Mouse (Mus musculus): ENCODE data around the gene Hibadh.
A peak's percentile ranks its signal among the peaks of the same experiment; 100 is the strongest.

Hibadh gene

DNA sequence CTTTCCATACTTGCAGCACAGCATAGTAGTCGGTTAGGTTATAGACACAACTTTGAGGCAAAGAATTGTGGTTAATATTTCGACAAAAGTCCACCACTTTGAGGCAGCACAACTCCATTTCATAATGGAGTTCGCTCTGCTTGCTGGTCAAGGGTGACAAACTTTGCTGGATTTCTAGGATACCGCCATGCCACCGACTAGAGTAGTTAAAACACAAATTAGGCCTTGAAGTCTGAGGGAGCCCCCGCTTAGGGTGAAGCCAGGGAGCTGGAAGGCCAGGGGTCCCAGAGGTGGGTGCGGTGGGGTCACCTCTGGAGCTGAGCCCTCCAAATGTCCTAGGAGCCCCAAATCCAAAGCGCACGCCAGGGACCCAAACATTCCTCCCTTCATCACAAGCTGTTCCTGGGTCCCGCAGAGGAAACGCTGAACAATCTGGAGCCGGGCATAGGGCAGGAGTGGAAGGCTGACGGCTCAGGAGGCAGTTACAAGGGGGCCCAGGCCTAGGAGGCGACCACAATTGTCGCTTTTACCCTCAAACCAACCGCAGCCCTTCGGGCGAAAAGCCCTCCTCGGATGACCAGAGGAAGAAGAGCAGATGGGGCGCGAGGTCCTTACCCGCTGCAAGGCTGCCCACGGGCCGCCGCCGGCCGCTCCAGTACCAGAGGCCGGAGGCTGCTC lies 504 bp downstream of the Hibadh start:
- no peak for DNase-seq (ENCODE audit: extremely low read depth, low read depth, low spot score)

DNA sequence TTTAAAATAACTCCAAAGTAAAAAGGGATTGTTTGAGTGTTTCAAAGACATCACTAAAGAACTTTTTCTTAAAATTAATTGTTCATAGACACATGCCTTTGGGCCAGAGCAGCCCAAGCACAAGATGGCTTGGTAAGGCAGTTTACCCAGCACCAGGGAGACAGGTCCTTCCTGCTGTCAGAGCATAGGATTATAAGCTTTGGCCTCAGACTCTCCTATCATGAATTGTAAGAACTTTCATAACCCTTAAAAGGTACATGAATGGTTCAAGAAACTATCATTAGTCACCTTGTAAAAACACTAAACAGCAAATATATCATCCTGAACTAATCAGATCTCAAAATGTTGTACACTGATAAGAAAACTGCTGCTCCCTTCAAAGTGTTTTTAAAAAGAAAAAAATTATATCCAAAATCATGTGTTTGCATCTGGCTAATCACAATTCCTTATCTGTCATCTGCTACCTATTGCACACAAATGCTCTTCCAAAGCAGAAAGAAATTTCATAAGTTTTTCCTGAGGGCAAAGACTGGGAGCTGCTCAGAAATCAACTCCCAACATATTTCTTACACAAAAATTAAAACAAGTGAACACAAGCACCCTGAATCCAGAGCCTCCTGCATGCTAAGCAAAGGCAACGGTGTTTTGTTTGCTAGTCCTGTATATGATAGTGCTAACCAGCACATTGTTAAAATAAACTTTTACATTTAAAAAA lies 1.6 kb downstream of the Hibadh start:
- DNase-seq (ENCODE audit: extremely low read depth, low read depth, low spot score): peak; percentile 79

DNA sequence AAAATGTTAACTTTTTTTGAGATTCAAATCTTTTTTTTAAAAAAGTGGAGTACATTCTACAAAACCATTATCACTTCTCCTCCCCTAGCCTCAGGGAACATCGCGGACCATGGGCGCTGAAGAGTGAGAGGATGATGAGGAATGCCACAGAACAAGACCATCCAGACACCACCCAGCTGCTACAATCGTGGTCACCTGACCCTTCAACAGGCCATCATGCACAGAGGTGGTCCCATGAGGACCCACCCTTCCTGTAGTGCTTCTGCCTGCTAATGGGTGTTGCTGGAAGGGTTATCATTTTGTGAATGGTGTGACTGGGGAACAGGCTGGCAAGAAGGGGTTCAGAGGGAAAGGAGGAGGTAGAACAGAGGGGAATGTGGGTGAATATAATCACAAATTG lies 2.9 kb downstream of the Hibadh start:
- no peak for DNase-seq (ENCODE audit: extremely low read depth, low read depth, low spot score)

DNA sequence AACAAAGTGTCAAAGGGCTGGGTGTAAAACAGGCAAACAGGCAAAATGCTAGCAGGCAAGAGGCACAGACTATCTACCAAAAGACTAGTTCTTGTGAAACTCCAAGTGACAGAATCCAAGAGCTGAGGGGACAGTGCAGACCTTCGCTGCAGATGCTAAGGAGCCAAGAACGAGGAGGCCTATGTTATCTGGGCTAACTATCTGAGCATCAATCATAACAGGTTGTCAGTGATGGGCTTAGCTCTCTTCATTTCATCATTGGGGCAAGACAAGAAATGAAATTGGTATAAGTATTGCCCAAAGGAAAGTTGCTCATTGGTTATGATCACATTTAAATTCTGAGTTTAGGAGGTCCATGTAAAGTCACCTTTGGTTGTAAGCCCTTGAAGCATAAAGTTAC lies 4.8 kb downstream of the Hibadh start:
- DNase-seq (ENCODE audit: extremely low read depth, low read depth, low spot score): peak; percentile 84

DNA sequence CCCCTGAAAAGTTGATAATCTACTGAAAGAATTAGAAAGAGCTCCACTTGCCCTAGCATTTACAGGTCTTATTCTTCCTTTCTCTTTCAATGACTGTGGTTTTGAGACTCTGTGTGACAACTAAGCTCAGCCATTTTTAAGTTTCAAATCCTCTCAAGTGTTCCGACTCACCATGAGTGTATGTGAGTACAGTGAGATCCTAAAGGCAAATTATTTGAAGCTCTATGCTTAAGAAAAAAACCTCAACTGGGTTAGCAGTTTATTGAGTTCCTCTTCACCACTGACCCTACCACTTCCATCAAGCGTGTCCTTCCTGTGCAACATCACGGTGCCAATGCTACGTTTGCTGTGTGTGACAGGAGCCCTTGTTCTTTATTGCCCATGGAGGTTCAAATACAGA lies 9.6 kb downstream of the Hibadh start:
- no peak for DNase-seq (ENCODE audit: extremely low read depth, low read depth, low spot score)

DNA sequence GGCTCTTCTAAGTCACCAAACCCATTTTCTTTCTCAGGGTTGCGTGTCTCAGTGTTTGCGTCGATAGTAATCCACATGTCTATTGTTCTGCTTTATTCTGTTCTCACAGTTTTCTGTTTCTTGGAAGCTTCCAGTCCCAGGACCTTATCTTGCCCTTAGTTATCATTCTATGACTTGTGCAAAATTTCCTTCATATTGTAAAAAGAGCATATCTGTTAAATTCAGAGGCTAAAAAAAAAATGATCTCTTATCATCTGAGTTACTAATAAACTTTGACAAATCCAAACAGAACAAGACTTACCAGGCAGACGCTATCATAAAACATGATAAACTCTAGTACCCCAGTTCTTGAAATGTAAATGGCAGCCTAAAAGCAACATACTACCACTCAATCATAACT lies 11.0 kb downstream of the Hibadh start:
- DNase-seq (ENCODE audit: extremely low read depth, low read depth, low spot score): no peak

DNA sequence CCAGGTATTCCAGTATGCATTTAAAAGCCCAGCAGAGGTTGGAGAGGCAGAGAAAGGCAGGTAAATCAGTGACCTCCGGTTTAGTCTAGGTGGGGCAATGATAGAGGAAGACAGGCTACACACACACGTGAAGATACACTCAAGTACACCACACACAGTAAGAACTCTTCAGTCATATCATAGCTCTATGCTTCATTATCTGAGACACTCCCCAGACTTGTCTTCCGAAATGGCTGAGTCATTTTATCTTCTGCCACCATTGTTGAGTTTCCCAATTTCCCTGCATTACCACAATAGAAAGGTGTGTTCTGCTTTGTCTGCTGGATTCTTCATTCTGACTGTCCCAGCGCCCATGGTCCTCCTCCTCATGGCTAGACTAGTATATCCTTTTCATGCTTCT lies 13.5 kb downstream of the Hibadh start:
- no peak for DNase-seq (ENCODE audit: extremely low read depth, low read depth, low spot score)

DNA sequence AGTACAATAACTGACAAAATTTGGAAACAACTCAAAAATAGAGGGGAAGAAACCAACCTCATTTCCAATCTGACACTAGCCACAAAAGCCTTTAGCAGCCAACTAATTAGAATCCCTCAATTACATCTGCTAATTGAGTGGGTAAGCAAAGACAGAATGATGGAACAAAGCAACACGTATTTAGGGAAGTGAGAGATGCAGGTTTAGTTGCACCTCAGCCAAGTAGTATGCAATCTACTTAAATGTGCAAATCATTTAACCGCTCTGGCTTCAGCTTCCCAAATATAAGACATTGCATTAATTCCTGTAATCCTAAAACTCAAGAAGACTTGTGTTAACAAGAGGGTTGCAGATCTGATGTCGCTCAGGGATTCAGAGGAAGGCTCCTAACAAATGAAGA lies 16.4 kb downstream of the Hibadh start:
- DNase-seq (ENCODE audit: extremely low read depth, low read depth, low spot score): no peak

DNA sequence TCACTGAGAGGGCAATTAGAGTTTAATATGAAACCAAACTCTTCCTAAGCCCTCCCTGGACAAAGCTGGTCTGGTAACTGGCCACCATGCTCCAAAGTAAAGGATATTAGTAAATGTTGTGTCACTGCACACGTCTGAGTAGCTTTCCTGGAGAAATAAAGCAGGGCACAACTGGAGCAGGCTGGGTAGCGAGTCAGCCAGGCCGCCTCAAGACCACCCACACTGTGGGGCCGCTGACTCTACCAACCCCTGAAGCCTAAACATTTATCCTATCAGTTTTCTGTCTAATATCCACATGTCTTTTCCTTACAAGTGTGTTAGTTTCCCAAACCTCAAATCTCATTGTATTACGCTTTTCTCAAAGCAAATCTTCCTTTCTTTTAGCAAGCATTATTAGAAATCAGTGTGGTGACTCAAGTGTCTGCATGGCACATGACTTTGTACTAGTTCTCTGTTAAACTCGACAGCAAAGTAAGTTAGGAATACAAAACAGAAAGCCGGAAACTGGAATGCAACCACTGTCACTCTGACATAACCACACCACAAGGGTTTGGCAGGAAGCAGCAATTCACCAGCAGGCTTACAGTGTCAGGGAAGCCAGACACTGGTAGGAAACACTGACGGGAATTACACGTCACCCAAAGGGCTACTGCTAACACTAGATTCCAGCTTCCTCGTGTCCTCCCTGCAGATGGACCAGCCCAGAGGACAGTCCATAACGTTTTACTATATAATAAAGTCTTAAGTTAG lies 18.3 kb downstream of the Hibadh start:
- no peak for DNase-seq (ENCODE audit: extremely low read depth, low read depth, low spot score)

DNA sequence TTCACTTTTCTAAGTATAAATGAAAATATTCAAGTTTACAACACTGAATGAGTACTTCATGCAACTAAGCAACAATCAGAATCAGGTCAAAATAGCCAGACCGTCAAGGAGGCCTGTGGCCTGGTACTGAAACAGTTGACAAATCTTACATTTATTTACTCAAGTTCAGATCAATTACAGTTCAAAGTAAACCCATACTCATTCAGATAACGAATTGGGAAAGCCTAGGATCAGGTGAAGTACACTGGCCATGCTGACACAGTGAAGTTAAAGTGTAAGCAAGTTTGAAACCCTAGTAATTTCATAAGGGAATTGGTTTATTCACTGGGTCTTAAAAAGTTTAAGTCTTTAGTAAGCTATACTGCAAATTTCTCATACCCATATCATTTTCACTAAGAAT lies 20.1 kb downstream of the Hibadh start:
- DNase-seq (ENCODE audit: extremely low read depth, low read depth, low spot score): no peak

DNA sequence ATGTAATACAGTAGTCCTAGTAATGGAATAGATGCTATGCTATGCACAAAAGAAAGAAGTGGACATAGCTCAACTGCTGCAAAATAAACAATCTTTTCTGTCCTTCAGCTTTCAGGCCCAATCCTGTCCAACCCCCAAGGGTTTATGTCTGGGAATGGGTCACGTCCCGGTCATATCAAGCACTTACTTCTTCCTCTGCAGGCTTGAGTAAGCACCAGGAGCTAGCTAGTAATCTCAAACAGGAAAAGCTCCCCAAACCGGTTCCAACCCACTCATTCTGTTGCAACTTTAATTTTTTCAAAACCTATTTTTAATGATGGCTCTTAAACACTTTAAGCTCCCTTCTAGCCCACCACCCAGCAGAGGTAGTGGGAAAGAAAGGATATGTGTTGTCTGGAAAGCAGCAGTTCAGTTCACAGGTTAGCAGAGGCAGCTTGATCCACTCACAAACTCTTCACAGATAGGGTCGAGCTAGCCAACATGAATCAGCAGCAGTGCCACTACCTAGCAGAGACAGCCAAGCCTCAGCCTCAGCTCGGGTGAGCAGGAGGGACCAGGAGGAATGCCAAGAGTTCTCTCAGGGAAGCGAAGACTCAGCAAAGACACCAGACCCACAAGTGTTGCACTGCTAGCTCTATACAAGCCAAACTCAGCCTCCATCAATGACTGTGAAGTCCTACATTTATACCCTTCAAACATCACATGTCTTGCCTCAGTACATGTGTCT lies 30.4 kb downstream of the Hibadh start:
- DNase-seq (ENCODE audit: extremely low read depth, low read depth, low spot score): peak; percentile 90

DNA sequence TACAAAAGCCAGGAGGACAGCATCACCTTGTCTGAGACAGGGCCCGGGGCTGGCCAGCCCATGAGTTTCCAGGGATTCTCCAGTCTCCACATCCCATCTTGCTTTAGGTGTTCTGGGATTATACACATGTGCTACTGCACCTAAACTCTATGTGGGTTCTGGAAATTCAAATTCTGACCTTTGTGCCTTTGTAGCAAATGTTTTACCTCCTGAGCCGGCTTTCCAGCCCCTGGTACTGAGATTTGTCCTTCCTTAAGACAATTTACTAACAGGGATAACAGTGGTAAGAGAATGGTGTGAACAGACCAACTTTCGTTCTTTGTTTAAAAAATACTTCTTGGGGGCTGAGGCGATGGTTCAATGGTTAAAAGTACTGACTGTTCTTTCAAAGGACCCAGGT lies 32.1 kb downstream of the Hibadh start:
- no peak for DNase-seq (ENCODE audit: extremely low read depth, low read depth, low spot score)

DNA sequence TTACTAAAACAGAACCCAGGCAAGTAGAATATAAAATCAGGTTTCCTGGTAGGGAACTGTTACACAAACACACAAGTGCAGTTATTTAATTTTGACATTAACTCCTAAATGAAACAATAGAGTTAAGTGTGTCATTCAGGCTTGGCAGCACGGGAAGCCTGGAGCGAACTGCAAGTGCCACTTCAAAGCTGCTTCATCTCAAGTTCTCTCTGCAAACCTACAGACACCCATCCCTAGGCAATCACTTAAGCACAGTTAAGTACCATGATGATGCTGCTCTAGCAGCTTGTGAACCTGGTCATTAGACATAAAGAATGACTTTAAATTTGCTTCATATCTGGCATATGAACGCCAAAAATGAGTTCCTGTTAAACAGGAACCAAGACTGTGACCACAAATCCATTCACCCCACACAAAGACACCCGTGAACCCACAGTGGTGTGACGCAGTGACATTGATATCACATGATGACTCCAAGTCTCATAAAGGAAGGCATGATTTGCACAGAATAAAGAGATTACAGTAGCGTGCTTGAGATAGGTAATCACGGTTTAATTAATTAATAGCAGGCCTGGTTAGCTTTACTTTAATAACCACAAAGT lies 33.3 kb downstream of the Hibadh start:
- DNase-seq (ENCODE audit: extremely low read depth, low read depth, low spot score): no peak

DNA sequence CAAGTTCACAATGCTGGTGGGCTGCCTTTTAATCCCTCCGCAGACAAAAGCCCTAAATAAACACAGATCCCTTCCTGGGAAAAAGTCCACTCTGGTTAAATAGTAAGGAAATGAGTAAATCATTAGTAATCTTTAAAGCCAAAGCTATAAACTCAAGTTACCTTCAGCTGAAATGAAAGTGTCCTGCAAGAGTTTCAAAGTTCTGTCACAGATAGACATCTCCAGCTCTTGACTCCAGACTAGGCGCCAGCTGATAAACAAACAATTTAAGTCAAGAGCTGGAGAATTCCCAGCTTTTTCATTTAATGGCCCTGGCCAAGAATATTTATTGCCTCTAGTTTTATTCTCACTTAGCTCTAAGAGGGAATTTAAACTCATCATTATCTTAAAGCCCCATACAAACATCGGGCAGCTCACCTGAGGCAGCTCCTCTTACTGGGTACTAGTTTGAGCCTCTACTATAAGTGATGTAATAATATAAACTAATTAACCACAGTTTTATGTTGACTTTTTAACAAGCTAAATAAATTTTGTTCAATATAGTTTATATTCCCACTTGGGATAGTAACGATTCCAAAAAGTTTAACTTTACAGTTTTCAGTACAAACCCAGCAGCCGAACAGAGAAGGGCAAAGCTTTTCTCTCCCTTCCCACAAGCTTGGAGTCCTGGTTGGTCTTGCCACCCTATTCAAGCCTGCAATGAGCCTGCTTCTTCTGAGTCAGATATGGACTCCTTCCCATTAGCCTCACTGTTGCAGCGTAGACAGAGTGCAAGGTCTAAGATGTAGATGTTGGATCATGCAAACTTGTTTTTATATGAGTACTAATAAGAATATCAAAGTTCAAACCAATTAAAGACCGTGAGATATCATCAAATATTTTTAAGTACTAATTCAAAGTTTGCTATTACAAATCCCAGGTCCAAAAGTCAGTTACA lies 38.2 kb downstream of the Hibadh start:
- no peak for DNase-seq (ENCODE audit: extremely low read depth, low read depth, low spot score)

DNA sequence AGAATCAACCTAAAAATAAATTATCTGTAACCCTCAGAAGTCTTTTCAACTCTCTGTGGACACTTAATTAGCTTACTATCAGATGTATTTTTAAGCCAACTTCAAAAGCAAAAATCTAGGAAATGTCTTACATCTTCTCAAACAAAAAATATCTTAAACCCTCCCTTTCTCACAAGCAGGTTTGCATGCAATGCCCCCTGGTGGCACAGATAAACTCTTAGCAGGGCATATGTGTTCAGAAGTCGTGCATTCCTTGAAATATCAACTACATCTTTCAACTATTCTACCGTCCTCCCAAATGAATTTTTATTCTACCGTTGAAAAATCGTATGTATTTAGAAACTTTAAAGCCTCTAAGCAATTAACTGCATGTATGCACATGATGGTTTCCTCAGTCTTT lies 39.1 kb downstream of the Hibadh start:
- no peak for DNase-seq (ENCODE audit: extremely low read depth, low read depth, low spot score)

DNA sequence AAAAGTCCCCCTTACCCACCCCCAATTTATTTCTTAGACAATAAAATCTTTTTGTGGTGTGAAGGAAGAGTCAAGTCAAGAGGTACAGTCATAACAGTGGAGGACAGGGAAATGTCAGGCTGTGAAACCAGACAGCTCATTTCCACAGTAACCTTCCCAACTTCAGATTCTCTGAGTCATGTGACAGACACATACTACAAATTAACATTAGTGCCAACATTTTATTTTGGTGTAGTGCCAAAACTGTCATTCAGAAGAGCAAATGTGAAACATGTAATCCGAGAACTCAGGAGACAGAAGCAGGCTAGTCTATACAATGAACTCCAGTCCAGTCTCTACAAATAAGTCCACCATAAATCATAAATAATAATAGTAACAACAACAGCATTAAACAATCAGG lies 45.4 kb downstream of the Hibadh start:
- DNase-seq (ENCODE audit: extremely low read depth, low read depth, low spot score): no peak

DNA sequence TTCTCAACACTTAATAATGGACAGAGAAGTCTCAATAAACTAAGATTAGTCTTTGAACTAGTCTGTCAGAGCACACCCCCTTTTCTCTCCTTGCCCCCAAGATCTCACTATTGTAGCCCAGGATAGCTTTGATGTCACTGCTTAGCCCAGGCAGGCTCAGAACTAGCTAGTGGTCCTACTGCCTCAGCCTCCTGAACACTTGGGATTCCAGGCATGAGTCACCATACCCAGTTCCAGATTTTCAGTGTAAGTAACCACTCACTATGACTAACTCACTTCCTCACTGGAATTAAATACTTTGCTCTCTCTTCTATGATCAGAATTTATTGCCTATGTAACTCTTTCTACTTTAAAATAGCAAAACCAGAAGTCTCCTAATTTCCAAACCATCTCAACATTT lies 53.6 kb downstream of the Hibadh start:
- no peak for DNase-seq (ENCODE audit: extremely low read depth, low read depth, low spot score)

DNA sequence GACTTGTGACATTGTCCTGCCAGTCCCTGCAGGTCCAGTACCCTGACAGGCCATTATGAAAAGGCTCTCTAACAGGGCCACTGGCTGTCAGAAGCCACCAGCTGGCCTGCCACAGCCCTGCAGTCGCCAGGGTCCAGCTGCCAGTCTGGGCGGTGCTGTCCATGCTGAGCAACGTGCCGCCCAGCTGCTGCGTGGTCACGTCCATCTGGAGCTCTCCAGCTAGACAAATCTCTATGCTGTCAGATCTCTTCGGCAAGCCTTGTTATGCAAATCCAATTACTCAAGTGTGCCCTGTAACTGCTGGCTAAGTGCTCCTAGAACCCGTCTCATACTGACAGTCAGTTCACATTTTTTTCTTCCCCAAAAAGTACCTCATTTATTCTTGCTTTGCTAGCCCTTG lies 55.8 kb downstream of the Hibadh start:
- DNase-seq (ENCODE audit: extremely low read depth, low read depth, low spot score): no peak

DNA sequence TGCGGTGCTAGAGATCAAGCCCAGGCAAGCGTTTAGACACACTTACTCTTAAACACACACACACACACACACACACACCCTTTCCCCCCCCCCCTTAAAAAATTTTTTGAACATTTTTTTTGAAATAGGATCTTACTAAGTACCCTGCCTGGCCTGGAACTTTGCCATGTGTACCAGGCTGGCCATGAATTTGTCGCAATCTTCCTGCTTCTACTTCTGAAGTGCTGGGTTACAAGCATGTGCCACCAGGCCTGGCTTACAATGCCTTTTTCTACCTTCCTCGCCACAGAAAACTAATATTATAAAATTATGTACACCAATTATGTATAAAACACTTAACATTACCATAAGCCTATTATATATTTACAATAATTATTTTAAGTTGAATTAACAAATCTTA lies 59.1 kb downstream of the Hibadh start:
- DNase-seq (ENCODE audit: extremely low read depth, low read depth, low spot score): no peak

DNA sequence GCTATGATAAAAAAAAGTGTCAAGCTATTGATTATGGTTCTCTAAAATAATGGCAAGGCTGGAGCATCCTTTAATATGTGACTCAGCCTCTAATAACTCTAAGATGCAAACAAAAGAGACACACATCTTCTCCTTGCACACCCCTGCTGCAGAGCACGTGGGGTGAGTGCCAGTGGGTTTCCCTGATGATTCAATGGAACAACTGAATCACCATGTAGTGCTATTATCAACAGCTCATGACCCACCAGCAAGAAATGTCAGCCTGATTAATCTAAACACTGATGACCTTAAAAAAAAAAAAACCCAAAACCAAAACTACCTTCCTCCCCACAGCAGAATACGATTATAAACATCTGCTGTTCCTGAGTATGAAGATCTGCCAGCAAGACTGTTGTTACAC lies 61.9 kb downstream of the Hibadh start:
- DNase-seq (ENCODE audit: extremely low read depth, low read depth, low spot score): no peak
